Mouse (Mus musculus) bone marrow macrophage, adult 2 months (primary cell): ENCODE measurements at regions not wholly inside any gene's neighbourhood (a gene's known extent, or its start where the extent isn't known, plus 50 kb on each side); places are given as distances from the start of the nearest gene placed in this dataset.

ENCODE experiments used
- CTCF ChIP-seq: IDR thresholded peaks from 2 replicates; pipeline ENCODE4 v1.5.1; 2012; ENCODE audit warnings: low read depth, mild to moderate bottlenecking, low read length, moderate library complexity
- POLR2A ChIP-seq: IDR thresholded peaks from 2 replicates; pipeline ENCODE4 v1.6.1; 2012; ENCODE audit warnings: mild to moderate bottlenecking, low read depth, low read length, borderline replicate concordance

- TF ChIP-seq POLR2A, result no peak
- TF ChIP-seq CTCF, result no peak
Measured at GRCm38 (mm10) chr8:86411232-86411631, 169.3 kb downstream of the Abcc12 start.
